Comparison of ENCODE assay signal across 14 mouse cellular contexts in the genomic region with DNA sequence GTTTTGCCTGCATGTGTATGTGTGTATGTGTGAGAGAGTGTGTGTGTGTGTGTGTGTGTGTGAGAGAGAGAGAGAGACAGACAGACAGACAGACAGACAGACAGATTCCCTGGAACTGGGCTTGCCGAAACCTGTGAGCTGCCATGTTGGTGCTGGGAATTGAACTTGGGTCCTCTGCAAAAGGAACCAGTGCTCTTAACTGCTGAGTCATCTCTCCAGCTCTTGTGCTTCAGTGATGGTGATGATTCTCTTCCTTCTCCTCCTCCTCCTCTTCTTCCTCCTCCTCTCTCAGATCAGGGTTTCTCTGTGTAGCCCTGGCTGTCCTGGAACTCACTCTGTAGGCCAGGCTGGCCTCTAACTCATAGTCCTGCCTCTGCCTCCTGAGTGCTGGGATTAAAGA.
"Had no signal": no experiment of that assay in that cellular context is flagged by ENCODE, and none has a peak within 500 bp of the region (broad histone marks: within the 10 kb centered on the region; RNA-seq: fewer than 3 reads in every experiment).

No protein-coding gene starts in this region.

- H3K27me3 ChIP-seq: limb, embryonic 12.5 days; limb, embryonic 15.5 days; midbrain, embryonic 13.5 days had no signal

- H3K4me3 ChIP-seq: layer of hippocampus, adult 2 months; limb, embryonic 12.5 days; limb, embryonic 15.5 days; midbrain, embryonic 13.5 days had no signal

- H3K27ac ChIP-seq: kidney, postnatal 0 days; layer of hippocampus, adult 2 months; limb, embryonic 12.5 days; limb, embryonic 15.5 days; liver, embryonic 14.5 days; midbrain, embryonic 13.5 days had no signal

- H3K36me3 ChIP-seq: limb, embryonic 12.5 days; limb, embryonic 15.5 days; midbrain, embryonic 13.5 days had no signal

- H3K9ac ChIP-seq: limb, embryonic 12.5 days; limb, embryonic 15.5 days; liver, embryonic 14.5 days; liver, postnatal 0 days; lung, embryonic 14.5 days; midbrain, embryonic 13.5 days had no signal

- H3K9me3 ChIP-seq: limb, embryonic 12.5 days; limb, embryonic 15.5 days; midbrain, embryonic 13.5 days had no signal

- ATAC-seq: liver, postnatal 0 days; lung, postnatal 0 days; midbrain, embryonic 13.5 days had no signal

- DNase-seq: kidney, postnatal 25 days; layer of hippocampus, adult 9-11 months; liver, postnatal 0 days; lung, embryonic 14.5 days; thymus, adult 18-20 months; thymus, postnatal 36 days had no signal

- H3K4me2 ChIP-seq: limb, embryonic 12.5 days; limb, embryonic 15.5 days; liver, embryonic 11.5 days; lung, embryonic 14.5 days; midbrain, embryonic 13.5 days had no signal
